Comparison of ENCODE assay signal across 8 mouse cellular contexts in genomic region chr11:116652330-116653098, GRCm38 (mm10). TPM values are rescaled to one million over a fixed set of nuclear protein-coding genes. Genes with fewer than 3 reads are reported as not detected.
A peak's percentile ranks its signal among the peaks of the same experiment; 100 is the strongest.
DNase-seq lines count a peak whose midpoint lies in the region; ATAC-seq and TF ChIP-seq lines count a peak whose summit lies in the region.

No protein-coding gene starts in this region.

- H3K4me2 ChIP-seq in heart, postnatal 0 days (ENCODE audit: low read depth, low read length) = peak overlapping the region; percentile 80
- H3K4me2 ChIP-seq in forebrain, embryonic 14.5 days (ENCODE audit: low read length) = peak overlapping the region; percentile 92
- H3K4me2 ChIP-seq in liver, postnatal 0 days (ENCODE audit: low read depth, low read length) = peak overlapping the region; percentile 65; the same call in 1 of the 2 replicates

- H3K36me3 ChIP-seq in heart, postnatal 0 days (replicated peaks; ENCODE audit: control insufficient read depth, insufficient read depth, low read length) = no peaks in the 10 kb centered on the region
- no peaks in the 10 kb centered on the region for H3K36me3 ChIP-seq in embryonic facial prominence, embryonic 10.5 days (replicated peaks)
- no peaks in the 10 kb centered on the region for H3K36me3 ChIP-seq in forebrain, embryonic 14.5 days (ENCODE audit: control insufficient read depth, insufficient read depth, low read length)
- no peaks in the 10 kb centered on the region for H3K36me3 ChIP-seq in liver, postnatal 0 days (replicated peaks; ENCODE audit: insufficient read depth, low read length)

- WGBS in heart, postnatal 0 days = 66% methylated on average over 25 of the region's 25 CpGs
- WGBS in embryonic facial prominence, embryonic 10.5 days = 53% methylated on average over 25 of the region's 25 CpGs
- 66% methylated on average over 25 of the region's 25 CpGs for WGBS in forebrain, embryonic 14.5 days
- WGBS in liver, postnatal 0 days (ENCODE audit: insufficient replicate concordance) = 61% methylated on average over 25 of the region's 25 CpGs

- no peak for DNase-seq in heart, postnatal 0 days (ENCODE audit: low spot score)
- no peak for DNase-seq in heart, adult 18-20 months
- no peak for DNase-seq in embryonic facial prominence, embryonic 10.5 days (ENCODE audit: low spot score)
- DNase-seq in forebrain, embryonic 14.5 days (ENCODE audit: low spot score) = no peak
- no peak for DNase-seq in liver, postnatal 0 days
- no peak for DNase-seq in T-cell, adult 2 months (ENCODE audit: low spot score)
- DNase-seq in right cerebral cortex, postnatal 14 days = no peak
- DNase-seq in frontal cortex, adult 2 months (ENCODE audit: extremely low spot score in 1 of 2, low spot score in 1 of 2) = no peak

- no peak for TF ChIP-seq CTCF in heart, postnatal 0 days (IDR thresholded peaks at IDR 0.05; ENCODE audit: low read depth)
- TF ChIP-seq CTCF in liver, postnatal 0 days (IDR thresholded peaks at IDR 0.05; ENCODE audit: low read depth) = no peak

- H3K4me3 ChIP-seq in heart, postnatal 0 days (ENCODE audit: low read depth, low read length) = peak overlapping the region; percentile 55
- H3K4me3 ChIP-seq in embryonic facial prominence, embryonic 10.5 days = peak overlapping the region; percentile 65
- H3K4me3 ChIP-seq in forebrain, embryonic 14.5 days (ENCODE audit: low read depth, low read length) = peak overlapping the region; percentile 49; the same call in 1 of the 2 replicates
- no peak overlapping the region for H3K4me3 ChIP-seq in liver, postnatal 0 days (ENCODE audit: low read depth, low read length)

- H3K27me3 ChIP-seq in heart, postnatal 0 days (ENCODE audit: control insufficient read depth, insufficient read depth, low read length) = peaks cover 43% of the 10 kb centered on the region
- H3K27me3 ChIP-seq in embryonic facial prominence, embryonic 10.5 days (replicated peaks; ENCODE audit: low read depth, poor library complexity, severe bottlenecking) = peaks cover 75% of the 10 kb centered on the region
- peaks cover 18% of the 10 kb centered on the region for H3K27me3 ChIP-seq in forebrain, embryonic 14.5 days (replicated peaks; ENCODE audit: control insufficient read depth, insufficient read depth, low read length)
- H3K27me3 ChIP-seq in liver, postnatal 0 days (ENCODE audit: insufficient read depth, low read length) = peaks cover 34% of the 10 kb centered on the region

- ATAC-seq in heart, postnatal 0 days (ENCODE audit: insufficient read depth, low read depth) = no peak
- no peak for ATAC-seq in forebrain, embryonic 14.5 days
- no peak for ATAC-seq in liver, postnatal 0 days

- no peak overlapping the region for H3K9ac ChIP-seq in heart, postnatal 0 days (replicated peaks; ENCODE audit: low read depth, low read length)
- H3K9ac ChIP-seq in forebrain, embryonic 14.5 days (ENCODE audit: low read length) = no peak overlapping the region
- no peak overlapping the region for H3K9ac ChIP-seq in liver, postnatal 0 days (replicated peaks)

- H3K9me3 ChIP-seq in heart, postnatal 0 days (replicated peaks; ENCODE audit: control insufficient read depth, low read length) = no peaks in the 10 kb centered on the region
- no peaks in the 10 kb centered on the region for H3K9me3 ChIP-seq in embryonic facial prominence, embryonic 10.5 days
- H3K9me3 ChIP-seq in forebrain, embryonic 14.5 days (replicated peaks; ENCODE audit: control insufficient read depth, low read length) = no peaks in the 10 kb centered on the region
- no peaks in the 10 kb centered on the region for H3K9me3 ChIP-seq in liver, postnatal 0 days (ENCODE audit: low read length)

- no peak overlapping the region for H3K27ac ChIP-seq in heart, postnatal 0 days (ENCODE audit: low read depth)
- H3K27ac ChIP-seq in embryonic facial prominence, embryonic 10.5 days (replicated peaks) = no peak overlapping the region
- no peak overlapping the region for H3K27ac ChIP-seq in forebrain, embryonic 14.5 days (ENCODE audit: low read depth, low read length)
- H3K27ac ChIP-seq in liver, postnatal 0 days (ENCODE audit: low read depth) = no peak overlapping the region

- peaks cover 13% of the 10 kb centered on the region for H3K4me1 ChIP-seq in heart, postnatal 0 days (ENCODE audit: control insufficient read depth, insufficient read depth)
- peaks cover 84% of the 10 kb centered on the region for H3K4me1 ChIP-seq in embryonic facial prominence, embryonic 10.5 days
- H3K4me1 ChIP-seq in forebrain, embryonic 14.5 days (ENCODE audit: control insufficient read depth, insufficient read depth, low read length) = peaks cover 19% of the 10 kb centered on the region
- peaks cover 8% of the 10 kb centered on the region for H3K4me1 ChIP-seq in liver, postnatal 0 days (ENCODE audit: insufficient read depth)

- TF ChIP-seq EP300 in heart, postnatal 0 days (IDR thresholded peaks at IDR 0.05; ENCODE audit: low read depth) = no peak
- no peak for TF ChIP-seq EP300 in liver, postnatal 0 days (IDR thresholded peaks at IDR 0.05; ENCODE audit: low read depth)

RNA-seq across cellular contexts. Expression of gene Prcd, which starts 0.8 kb away (rescaled TPM):
- not detected in 2 replicates for total RNA-seq in heart, postnatal 0 days (2014; rRNA removed; ENCODE audit: low replicate concordance)
- polyA plus RNA-seq in heart, postnatal 0 days (2015; fragmentation: Nextera tagmentation; extraction: Ambion mirVana) = 2.5 and 2.6 TPM in 2 replicates
- total RNA-seq in heart, adult 18-20 months (2021) = 1 to 10 TPM in 1 of 2 experiments, under 1 TPM in 1; 0.62 to 1.6 TPM
- polyA plus RNA-seq in embryonic facial prominence, embryonic 10.5 days (2016; fragmentation: Nextera tagmentation; extraction: Ambion mirVana) = 0.76 and 1.2 TPM in 2 replicates
- polyA plus RNA-seq in forebrain, embryonic 14.5 days (2014; fragmentation: Nextera tagmentation; extraction: Ambion mirVana) = 1.4 and 1.7 TPM in 2 replicates
- 0.32 TPM in 1 of 2 replicates, not detected in the other for polyA plus RNA-seq in liver, postnatal 0 days (2015; fragmentation: Nextera tagmentation; extraction: Ambion mirVana)
- 5.7 and 6.4 TPM in 2 replicates for polyA plus RNA-seq in frontal cortex, adult 2 months (2012; rRNA removed)

RNA-seq across cellular contexts. Expression of gene Cygb, which starts 1.6 kb away (rescaled TPM):
- total RNA-seq in heart, postnatal 0 days (2014; rRNA removed; ENCODE audit: low replicate concordance) = 11.4 and 38.8 TPM in 2 replicates
- 21.1 and 21.6 TPM in 2 replicates for polyA plus RNA-seq in heart, postnatal 0 days (2015; fragmentation: Nextera tagmentation; extraction: Ambion mirVana)
- total RNA-seq in heart, adult 18-20 months (2021) = 10 to 100 TPM; 31.5 to 38.5 TPM
- polyA plus RNA-seq in embryonic facial prominence, embryonic 10.5 days (2016; fragmentation: Nextera tagmentation; extraction: Ambion mirVana) = 5.0 and 5.7 TPM in 2 replicates
- polyA plus RNA-seq in forebrain, embryonic 14.5 days (2014; fragmentation: Nextera tagmentation; extraction: Ambion mirVana) = 14.7 and 15.4 TPM in 2 replicates
- 3.6 and 3.7 TPM in 2 replicates for polyA plus RNA-seq in liver, postnatal 0 days (2015; fragmentation: Nextera tagmentation; extraction: Ambion mirVana)
- 55.3 and 57.6 TPM in 2 replicates for polyA plus RNA-seq in frontal cortex, adult 2 months (2012; rRNA removed)

RNA-seq across cellular contexts. Expression of gene Rhbdf2, which starts 25.7 kb away (rescaled TPM):
- total RNA-seq in heart, postnatal 0 days (2014; rRNA removed; ENCODE audit: low replicate concordance) = 19.0 and 25.5 TPM in 2 replicates
- 5.8 and 6.1 TPM in 2 replicates for polyA plus RNA-seq in heart, postnatal 0 days (2015; fragmentation: Nextera tagmentation; extraction: Ambion mirVana)
- 10 to 100 TPM; 10.6 to 11.5 TPM for total RNA-seq in heart, adult 18-20 months (2021)
- 5.5 and 6.1 TPM in 2 replicates for polyA plus RNA-seq in embryonic facial prominence, embryonic 10.5 days (2016; fragmentation: Nextera tagmentation; extraction: Ambion mirVana)
- polyA plus RNA-seq in forebrain, embryonic 14.5 days (2014; fragmentation: Nextera tagmentation; extraction: Ambion mirVana) = 0.61 TPM in 2 replicates
- 4.9 and 6.2 TPM in 2 replicates for polyA plus RNA-seq in liver, postnatal 0 days (2015; fragmentation: Nextera tagmentation; extraction: Ambion mirVana)
- 1.8 and 2.0 TPM in 2 replicates for polyA plus RNA-seq in frontal cortex, adult 2 months (2012; rRNA removed)
